Mouse (Mus musculus): ENCODE results near the gene Gtf2a1l. TPM values are rescaled to one million over a fixed set of nuclear protein-coding genes. Genes with fewer than 3 reads are reported as not detected.

The Gtf2a1l gene
- polyA plus RNA-seq (2015; fragmentation: Nextera tagmentation; extraction: Ambion mirVana) = 0.15 TPM in 1 of 2 replicates, not detected in the other

- no peak within 1 kb of the TSS for H3K9ac ChIP-seq
- H3K4me3 ChIP-seq = peak within 1 kb of the TSS; percentile 19
- H3K27ac ChIP-seq = no peak within 1 kb of the TSS
- peak within 1 kb of the TSS; percentile 55 for H3K4me2 ChIP-seq (replicated peaks)
- no peaks in the 10 kb centered on the region for H3K9me3 ChIP-seq
- ATAC-seq (ENCODE audit: low FRiP score, low read depth) = 0 out of 2 replicates have a peak, but pooled peaks have one; percentile 35
- 23% methylated on average over 21 of the region's 21 CpGs for WGBS
- peaks cover 2% of the 10 kb centered on the region; the same call in 1 of the 2 replicates for H3K27me3 ChIP-seq
- no peaks in the 10 kb centered on the region for H3K36me3 ChIP-seq
- H3K4me1 ChIP-seq = peaks cover 25% of the 10 kb centered on the region
Measured at GRCm38 (mm10) chr17:88668452-88668851, at the start of gene Gtf2a1l. TSS of gene Gtf2a1l (plus strand) at chr17:88668660.

- Histone ChIP-seq H3K4me2 (replicated peaks) (no peak overlapping the region), H3K4me3 (no peak overlapping the region), H3K4me1 (peaks cover 20% of the 10 kb centered on the region), H3K27ac (peak overlapping the region; percentile 39; the same call in 1 of the 2 replicates), H3K27me3 (no peaks in the 10 kb centered on the region), H3K36me3 (peaks cover 45% of the 10 kb centered on the region), H3K9me3 (no peaks in the 10 kb centered on the region), H3K9ac (no peak overlapping the region)
- 56% methylated on average over 4 of the region's 4 CpGs for WGBS
- peak; percentile 41; the same call in 1 of the 2 replicates for ATAC-seq (ENCODE audit: low FRiP score, low read depth)
Measured at GRCm38 (mm10) chr17:88620935-88621334, 47.5 kb upstream of the Gtf2a1l start.

GRCm38 (mm10) chr17:88621374-88621773, 47.1 kb upstream of the Gtf2a1l start:
- peak overlapping the region; percentile 39; the same call in 1 of the 2 replicates for H3K27ac ChIP-seq
- 76% methylated on average over 3 of the region's 3 CpGs for WGBS
- peaks cover 45% of the 10 kb centered on the region for H3K36me3 ChIP-seq
- ATAC-seq (ENCODE audit: low FRiP score, low read depth) = no peak
- no peak overlapping the region for H3K4me2 ChIP-seq (replicated peaks)
- no peak overlapping the region for H3K9ac ChIP-seq
- no peaks in the 10 kb centered on the region for H3K27me3 ChIP-seq
- no peaks in the 10 kb centered on the region for H3K9me3 ChIP-seq
- H3K4me3 ChIP-seq = no peak overlapping the region
- peaks cover 25% of the 10 kb centered on the region for H3K4me1 ChIP-seq

- 86% methylated on average over 1 of the region's 1 CpGs for WGBS
- no peak overlapping the region for H3K9ac ChIP-seq
- H3K9me3 ChIP-seq = no peaks in the 10 kb centered on the region
- no peak overlapping the region for H3K27ac ChIP-seq
- H3K4me1 ChIP-seq = peaks cover 38% of the 10 kb centered on the region
- no peak overlapping the region for H3K4me2 ChIP-seq (replicated peaks)
- no peak for ATAC-seq (ENCODE audit: low FRiP score, low read depth)
- no peak overlapping the region for H3K4me3 ChIP-seq
- peaks cover 38% of the 10 kb centered on the region for H3K36me3 ChIP-seq
- no peaks in the 10 kb centered on the region for H3K27me3 ChIP-seq
Measured at GRCm38 (mm10) chr17:88622711-88623110, 45.7 kb upstream of the Gtf2a1l start.

- peaks cover 38% of the 10 kb centered on the region for H3K36me3 ChIP-seq
- no peak overlapping the region for H3K4me3 ChIP-seq
- 87% methylated on average over 4 of the region's 4 CpGs for whole genome bisulfite sequencing
- H3K4me1 ChIP-seq = peaks cover 55% of the 10 kb centered on the region
- H3K4me2 ChIP-seq (replicated peaks) = no peak overlapping the region
- ATAC-seq (ENCODE audit: low FRiP score, low read depth) = no peak
- H3K27ac ChIP-seq = no peak overlapping the region
- no peaks in the 10 kb centered on the region for H3K9me3 ChIP-seq
- no peak overlapping the region for H3K9ac ChIP-seq
- no peaks in the 10 kb centered on the region for H3K27me3 ChIP-seq
Measured at GRCm38 (mm10) chr17:88624386-88624785, 44.1 kb upstream of the Gtf2a1l start.

- Histone ChIP-seq H3K27me3 (no peaks in the 10 kb centered on the region), H3K27ac (peak overlapping the region; percentile 91), H3K9me3 (no peaks in the 10 kb centered on the region), H3K9ac (no peak overlapping the region; the same call in 1 of the 2 replicates), H3K4me1 (peaks cover 64% of the 10 kb centered on the region), H3K4me2 (replicated peaks) (peak overlapping the region; percentile 49; the same call in 1 of the 2 replicates), H3K4me3 (no peak overlapping the region), H3K36me3 (peaks cover 38% of the 10 kb centered on the region)
- no peak for ATAC-seq (ENCODE audit: low FRiP score, low read depth)
- 90% methylated on average over 13 of the region's 13 CpGs for WGBS
Measured at GRCm38 (mm10) chr17:88625350-88625749, 43.1 kb upstream of the Gtf2a1l start.

- peaks cover 34% of the 10 kb centered on the region for H3K36me3 ChIP-seq
- no peaks in the 10 kb centered on the region for H3K27me3 ChIP-seq
- peak; percentile 37; the same call in 1 of the 2 replicates for ATAC-seq (ENCODE audit: low FRiP score, low read depth)
- no peaks in the 10 kb centered on the region for H3K9me3 ChIP-seq
- H3K27ac ChIP-seq = peak overlapping the region; percentile 91
- peaks cover 70% of the 10 kb centered on the region for H3K4me1 ChIP-seq
- H3K9ac ChIP-seq = no peak overlapping the region; the same call in 1 of the 2 replicates
- WGBS = 37% methylated on average over 7 of the region's 7 CpGs
- peak overlapping the region; percentile 49 for H3K4me2 ChIP-seq (replicated peaks)
- H3K4me3 ChIP-seq = no peak overlapping the region
Measured at GRCm38 (mm10) chr17:88625931-88626330, 42.5 kb upstream of the Gtf2a1l start.

- Histone ChIP-seq H3K27me3 (no peaks in the 10 kb centered on the region), H3K9me3 (no peaks in the 10 kb centered on the region), H3K4me1 (peaks cover 71% of the 10 kb centered on the region), H3K27ac (peak overlapping the region; percentile 91), H3K36me3 (peaks cover 29% of the 10 kb centered on the region), H3K9ac (no peak overlapping the region), H3K4me3 (peak overlapping the region; percentile 24), H3K4me2 (replicated peaks) (peak overlapping the region; percentile 49)
- WGBS = 25% methylated on average over 7 of the region's 7 CpGs
- peak; percentile 42 for ATAC-seq (ENCODE audit: low FRiP score, low read depth)
Measured at GRCm38 (mm10) chr17:88626347-88626811, 42.1 kb upstream of the Gtf2a1l start.

GRCm38 (mm10) chr17:88627150-88627549, 41.3 kb upstream of the Gtf2a1l start:
- peak overlapping the region; percentile 49 for H3K4me2 ChIP-seq (replicated peaks)
- H3K27me3 ChIP-seq = no peaks in the 10 kb centered on the region
- peaks cover 22% of the 10 kb centered on the region for H3K36me3 ChIP-seq
- peak overlapping the region; percentile 91 for H3K27ac ChIP-seq
- no peaks in the 10 kb centered on the region for H3K9me3 ChIP-seq
- H3K4me3 ChIP-seq = peak overlapping the region; percentile 24
- WGBS = 68% methylated on average over 7 of the region's 7 CpGs
- peaks cover 76% of the 10 kb centered on the region for H3K4me1 ChIP-seq
- no peak overlapping the region for H3K9ac ChIP-seq
- no peak for ATAC-seq (ENCODE audit: low FRiP score, low read depth)

GRCm38 (mm10) chr17:88628676-88629380, 39.6 kb upstream of the Gtf2a1l start:
- H3K9me3 ChIP-seq = no peaks in the 10 kb centered on the region
- WGBS = 37% methylated on average over 10 of the region's 10 CpGs
- peaks cover 6% of the 10 kb centered on the region for H3K36me3 ChIP-seq
- H3K4me3 ChIP-seq = no peak overlapping the region
- no peaks in the 10 kb centered on the region for H3K27me3 ChIP-seq
- peaks cover 79% of the 10 kb centered on the region for H3K4me1 ChIP-seq
- ATAC-seq (ENCODE audit: low FRiP score, low read depth) = peak; percentile 42; the same call in 1 of the 2 replicates
- peak overlapping the region; percentile 49 for H3K4me2 ChIP-seq (replicated peaks)
- H3K27ac ChIP-seq = peak overlapping the region; percentile 85
- H3K9ac ChIP-seq = no peak overlapping the region

- no peaks in the 10 kb centered on the region for H3K9me3 ChIP-seq
- 28% methylated on average over 4 of the region's 4 CpGs for WGBS
- H3K27ac ChIP-seq = peak overlapping the region; percentile 85
- peak; percentile 62 for ATAC-seq (ENCODE audit: low FRiP score, low read depth)
- H3K4me3 ChIP-seq = no peak overlapping the region
- H3K9ac ChIP-seq = peak overlapping the region; percentile 13; the same call in 1 of the 2 replicates
- H3K27me3 ChIP-seq = no peaks in the 10 kb centered on the region
- H3K4me1 ChIP-seq = peaks cover 79% of the 10 kb centered on the region
- H3K4me2 ChIP-seq (replicated peaks) = peak overlapping the region; percentile 49
- H3K36me3 ChIP-seq = 0 out of 2 replicates have a peak, but pooled peaks cover under 1% of the 10 kb centered on the region
Measured at GRCm38 (mm10) chr17:88629381-88629759, 39.1 kb upstream of the Gtf2a1l start.

- Histone ChIP-seq H3K9me3 (no peaks in the 10 kb centered on the region), H3K27ac (peak overlapping the region; percentile 85), H3K4me3 (0 out of 2 replicates have a peak overlapping the region, but pooled peaks have one; percentile 3), H3K4me1 (peaks cover 75% of the 10 kb centered on the region), H3K36me3 (peaks cover under 1% of the 10 kb centered on the region), H3K9ac (peak overlapping the region; percentile 13; the same call in 1 of the 2 replicates), H3K4me2 (replicated peaks) (peak overlapping the region; percentile 49), H3K27me3 (no peaks in the 10 kb centered on the region)
- WGBS = 35% methylated on average over 11 of the region's 11 CpGs
- no peak for ATAC-seq (ENCODE audit: low FRiP score, low read depth)
Measured at GRCm38 (mm10) chr17:88629931-88630553, 38.4 kb upstream of the Gtf2a1l start.
